Comparison of ENCODE assay signal across 9 mouse cellular contexts in genomic region chr16:11109198-11109740, GRCm38 (mm10). TPM values are rescaled to one million over a fixed set of nuclear protein-coding genes. Genes with fewer than 3 reads are reported as not detected.
A peak's percentile ranks its signal among the peaks of the same experiment; 100 is the strongest.
DNase-seq lines count a peak whose midpoint lies in the region; ATAC-seq and TF ChIP-seq lines count a peak whose summit lies in the region.
"Had no signal": no experiment of that assay in that cellular context is flagged by ENCODE, and none has a peak within 500 bp of the region (broad histone marks: within the 10 kb centered on the region; RNA-seq: fewer than 3 reads in every experiment).

No protein-coding gene starts in this region.

- H3K4me2 ChIP-seq in forebrain, embryonic 16.5 days (ENCODE audit: low read length) = no peak overlapping the region
- no peak overlapping the region for H3K4me2 ChIP-seq in forebrain, embryonic 15.5 days (replicated peaks)
- H3K4me2 ChIP-seq in lung, embryonic 14.5 days = no peak overlapping the region
- no peak overlapping the region for H3K4me2 ChIP-seq in heart, embryonic 11.5 days

- peak; percentile 72 for TF ChIP-seq CTCF in lung, embryonic 14.5 days (IDR thresholded peaks at IDR 0.05; ENCODE audit: low read depth)
- peak; percentile 20; the same call in 1 of the 2 replicates for TF ChIP-seq CTCF in G1E (IDR thresholded peaks at IDR 0.05; ENCODE audit: low read depth, low read length)

- no peak overlapping the region for H3K9ac ChIP-seq in forebrain, embryonic 16.5 days (replicated peaks; ENCODE audit: low read depth, low read length)
- no peak overlapping the region for H3K9ac ChIP-seq in forebrain, embryonic 15.5 days (replicated peaks)
- no peak overlapping the region for H3K9ac ChIP-seq in lung, embryonic 14.5 days
- no peak overlapping the region for H3K9ac ChIP-seq in heart, embryonic 11.5 days (ENCODE audit: low read depth, low read length)

- WGBS in forebrain, embryonic 16.5 days = 64% methylated on average over 4 of the region's 4 CpGs
- WGBS in forebrain, embryonic 15.5 days = 60% methylated on average over 4 of the region's 4 CpGs
- 64% methylated on average over 4 of the region's 4 CpGs for WGBS in lung, embryonic 14.5 days
- 76% methylated on average over 4 of the region's 4 CpGs for WGBS in heart, embryonic 11.5 days (ENCODE audit: insufficient replicate concordance)

- H3K36me3 ChIP-seq in forebrain, embryonic 16.5 days (ENCODE audit: control insufficient read depth, insufficient read depth) = no peaks in the 10 kb centered on the region
- 0 out of 2 replicates have a peak, but pooled peaks cover 3% of the 10 kb centered on the region for H3K36me3 ChIP-seq in forebrain, embryonic 15.5 days
- peaks cover 28% of the 10 kb centered on the region for H3K36me3 ChIP-seq in lung, embryonic 14.5 days (ENCODE audit: insufficient read depth)
- peaks cover 61% of the 10 kb centered on the region for H3K36me3 ChIP-seq in G1E (replicated peaks)
- H3K36me3 ChIP-seq in heart, embryonic 11.5 days (ENCODE audit: control insufficient read depth, insufficient read depth, low read length) = no peaks in the 10 kb centered on the region

- no peak overlapping the region for H3K4me3 ChIP-seq in forebrain, embryonic 16.5 days (replicated peaks; ENCODE audit: low read length)
- no peak overlapping the region for H3K4me3 ChIP-seq in forebrain, embryonic 15.5 days
- H3K4me3 ChIP-seq in lung, embryonic 14.5 days (ENCODE audit: low read depth, low read length) = no peak overlapping the region
- H3K4me3 ChIP-seq in G1E (ENCODE audit: low read depth, low read length) = no peak overlapping the region
- H3K4me3 ChIP-seq in heart, embryonic 11.5 days (ENCODE audit: low read depth, low read length) = no peak overlapping the region
- H3K4me3 ChIP-seq: megakaryocyte, embryonic 14.5 days had no signal

- peak; percentile 50; the same call in 1 of the 2 replicates for ATAC-seq in forebrain, embryonic 16.5 days
- ATAC-seq in forebrain, embryonic 15.5 days (replicated peaks) = no peak
- no peak for ATAC-seq in lung, embryonic 14.5 days (ENCODE audit: insufficient read depth)
- no peak for ATAC-seq in G1E (ENCODE audit: extremely low read depth, insufficient number of reproducible peaks, low FRiP score, poor library complexity, severe bottlenecking)
- ATAC-seq in megakaryocyte, adult 5-6 weeks (ENCODE audit: poor library complexity, severe bottlenecking) = 0 out of 2 replicates have a peak, but pooled peaks have one; percentile 40
- no peak for ATAC-seq in heart, embryonic 11.5 days (replicated peaks; ENCODE audit: insufficient number of reproducible peaks, low FRiP score, low TSS enrichment)

- no peak overlapping the region for H3K27ac ChIP-seq in forebrain, embryonic 16.5 days (ENCODE audit: low read length)
- H3K27ac ChIP-seq in forebrain, embryonic 15.5 days (replicated peaks) = no peak overlapping the region
- H3K27ac ChIP-seq in lung, embryonic 14.5 days (ENCODE audit: low read depth) = no peak overlapping the region
- H3K27ac ChIP-seq in heart, embryonic 11.5 days (ENCODE audit: low read depth, low read length) = no peak overlapping the region

- DNase-seq in lung, embryonic 14.5 days = peak; percentile 72
- DNase-seq in lung, adult 18-20 months = no peak
- DNase-seq in G1E (ENCODE audit: low spot score) = no peak
- DNase-seq in right cerebral cortex, postnatal 10 days (ENCODE audit: low spot score in 2 of 2) = no peak

- H3K4me1 ChIP-seq in forebrain, embryonic 16.5 days (replicated peaks; ENCODE audit: control insufficient read depth, insufficient read depth, low read length) = no peaks in the 10 kb centered on the region
- H3K4me1 ChIP-seq in forebrain, embryonic 15.5 days = no peaks in the 10 kb centered on the region
- no peaks in the 10 kb centered on the region for H3K4me1 ChIP-seq in lung, embryonic 14.5 days (ENCODE audit: insufficient read depth)
- no peaks in the 10 kb centered on the region for H3K4me1 ChIP-seq in G1E (ENCODE audit: insufficient read depth, low read depth, low read length)
- H3K4me1 ChIP-seq in heart, embryonic 11.5 days (ENCODE audit: control insufficient read depth, insufficient read depth, low read length) = no peaks in the 10 kb centered on the region
- H3K4me1 ChIP-seq: megakaryocyte, embryonic 14.5 days had no signal

- H3K9me3 ChIP-seq in forebrain, embryonic 16.5 days (ENCODE audit: control insufficient read depth, low read length) = no peaks in the 10 kb centered on the region
- no peaks in the 10 kb centered on the region for H3K9me3 ChIP-seq in forebrain, embryonic 15.5 days
- H3K9me3 ChIP-seq in lung, embryonic 14.5 days (ENCODE audit: low read depth, low read length) = no peaks in the 10 kb centered on the region
- H3K9me3 ChIP-seq in G1E (replicated peaks) = no peaks in the 10 kb centered on the region
- H3K9me3 ChIP-seq in heart, embryonic 11.5 days (replicated peaks; ENCODE audit: control insufficient read depth, low read length) = no peaks in the 10 kb centered on the region
- H3K9me3 ChIP-seq: megakaryocyte, embryonic 14.5 days had no signal

- no peaks in the 10 kb centered on the region for H3K27me3 ChIP-seq in forebrain, embryonic 16.5 days (replicated peaks; ENCODE audit: control insufficient read depth, insufficient read depth, low read length)
- no peaks in the 10 kb centered on the region for H3K27me3 ChIP-seq in forebrain, embryonic 15.5 days
- H3K27me3 ChIP-seq in lung, embryonic 14.5 days (ENCODE audit: insufficient read depth, low read length) = no peaks in the 10 kb centered on the region
- no peaks in the 10 kb centered on the region for H3K27me3 ChIP-seq in G1E (ENCODE audit: insufficient read depth, low read length)
- H3K27me3 ChIP-seq in heart, embryonic 11.5 days (ENCODE audit: control insufficient read depth, insufficient read depth, low read length) = no peaks in the 10 kb centered on the region
- H3K27me3 ChIP-seq: megakaryocyte, embryonic 14.5 days had no signal

RNA-seq across cellular contexts. Expression of gene Txndc11, which starts 25.2 kb away (rescaled TPM):
- 29.8 and 33.3 TPM in 2 replicates for polyA plus RNA-seq in forebrain, embryonic 16.5 days (2015; fragmentation: Nextera tagmentation; extraction: Ambion mirVana)
- polyA plus RNA-seq in forebrain, embryonic 15.5 days (2015; fragmentation: Nextera tagmentation; extraction: Ambion mirVana) = 32.1 and 34.4 TPM in 2 replicates
- polyA plus RNA-seq in lung, embryonic 14.5 days (2014; fragmentation: Nextera tagmentation; extraction: Ambion mirVana) = 38.2 and 38.8 TPM in 2 replicates
- 29.9 and 43.3 TPM in 2 replicates for total RNA-seq in G1E (2014; fragmentation: Nextera tagmentation)
- total RNA-seq in G1E (2017) = 23.7 and 27.0 TPM in 2 replicates
- polyA plus RNA-seq in G1E (2012) = 19.2 and 23.1 TPM in 2 replicates
- 29.0 and 30.3 TPM in 2 replicates for total RNA-seq in megakaryocyte, adult 5-6 weeks (2015)
- total RNA-seq in megakaryocyte, adult 5-6 weeks (2017) = 19.3 and 22.9 TPM in 2 replicates
- polyA plus RNA-seq in heart, embryonic 11.5 days (2014; fragmentation: Nextera tagmentation; extraction: Ambion mirVana) = 33.5 and 34.7 TPM in 2 replicates

RNA-seq across cellular contexts. Expression of gene Litaf, which starts 43.3 kb away (rescaled TPM):
- polyA plus RNA-seq in forebrain, embryonic 16.5 days (2015; fragmentation: Nextera tagmentation; extraction: Ambion mirVana) = 39.6 and 48.1 TPM in 2 replicates
- 48.2 and 48.5 TPM in 2 replicates for polyA plus RNA-seq in forebrain, embryonic 15.5 days (2015; fragmentation: Nextera tagmentation; extraction: Ambion mirVana)
- 112 and 116 TPM in 2 replicates for polyA plus RNA-seq in lung, embryonic 14.5 days (2014; fragmentation: Nextera tagmentation; extraction: Ambion mirVana)
- total RNA-seq in G1E (2014; fragmentation: Nextera tagmentation) (not detected in 2 replicates), G1E (2017) (0.17 and 0.87 TPM in 2 replicates)
- polyA plus RNA-seq in G1E (2012) = 0.13 and 0.22 TPM in 2 replicates
- 102 and 108 TPM in 2 replicates for total RNA-seq in megakaryocyte, adult 5-6 weeks (2015)
- total RNA-seq in megakaryocyte, adult 5-6 weeks (2017) = 88.0 and 90.7 TPM in 2 replicates
- polyA plus RNA-seq in heart, embryonic 11.5 days (2014; fragmentation: Nextera tagmentation; extraction: Ambion mirVana) = 61.6 and 63.8 TPM in 2 replicates

RNA-seq across cellular contexts. Expression of gene Snn, which starts 48.5 kb away (rescaled TPM):
- polyA plus RNA-seq in forebrain, embryonic 16.5 days (2015; fragmentation: Nextera tagmentation; extraction: Ambion mirVana) = 171 and 175 TPM in 2 replicates
- 156 and 171 TPM in 2 replicates for polyA plus RNA-seq in forebrain, embryonic 15.5 days (2015; fragmentation: Nextera tagmentation; extraction: Ambion mirVana)
- 56.7 and 57.7 TPM in 2 replicates for polyA plus RNA-seq in lung, embryonic 14.5 days (2014; fragmentation: Nextera tagmentation; extraction: Ambion mirVana)
- total RNA-seq in G1E (2014; fragmentation: Nextera tagmentation) (4.6 TPM in 1 of 2 replicates, not detected in the other), G1E (2017) (0.99 and 1.1 TPM in 2 replicates)
- 0.10 and 0.12 TPM in 2 replicates for polyA plus RNA-seq in G1E (2012)
- total RNA-seq in megakaryocyte, adult 5-6 weeks (2015) = 1.1 and 1.7 TPM in 2 replicates
- 0.98 and 1.5 TPM in 2 replicates for total RNA-seq in megakaryocyte, adult 5-6 weeks (2017)
- 44.7 and 45.8 TPM in 2 replicates for polyA plus RNA-seq in heart, embryonic 11.5 days (2014; fragmentation: Nextera tagmentation; extraction: Ambion mirVana)

Comparison
In these comparisons a context has a peak if more than half of its experiments do, and no peak if none do; other contexts are left out.
1. ATAC-seq: peak in forebrain, embryonic 16.5 days (single experiment) and megakaryocyte, adult 5-6 weeks (single experiment); none in forebrain, embryonic 15.5 days (single experiment), lung, embryonic 14.5 days (single experiment), G1E (single experiment) and heart, embryonic 11.5 days (single experiment).
2. RNA of gene Litaf, which starts 43.3 kb away (polyA plus RNA-seq): 112 to 116 TPM in lung, embryonic 14.5 days, 61.6 to 63.8 TPM in heart, embryonic 11.5 days, 48.2 to 48.5 TPM in forebrain, embryonic 15.5 days and 39.6 to 48.1 TPM in forebrain, embryonic 16.5 days; 0.13 to 0.22 TPM in G1E; every median in the first group is over 10 times any median in the second.
3. RNA of gene Snn, which starts 48.5 kb away (polyA plus RNA-seq): 171 to 175 TPM in forebrain, embryonic 16.5 days, 156 to 171 TPM in forebrain, embryonic 15.5 days, 56.7 to 57.7 TPM in lung, embryonic 14.5 days and 44.7 to 45.8 TPM in heart, embryonic 11.5 days; 0.10 to 0.12 TPM in G1E; every median in the first group is over 10 times any median in the second.